Mouse (Mus musculus): ENCODE measurements around the gene Kif4.

Gene Kif4

GRCm38 (mm10) chrX:100625546-100625801 is at the start of gene Kif4:
Gene Kif4, plus strand, starts transcription at chrX:100625737.
- no peak for DNase-seq (ENCODE audit: low spot score in 2 of 2)

GRCm38 (mm10) chrX:100594791-100595190 is 30.7 kb upstream of the Kif4 start, which contains the start of gene P2ry4:
Gene P2ry4, minus strand, starts transcription at chrX:100594869.
- DNase-seq (ENCODE audit: low spot score in 2 of 2), result no peak

GRCm38 (mm10) chrX:100597439-100597838 is 28.1 kb upstream of the Kif4 start:
- peak in 1 of 2 experiments; percentile 52 for DNase-seq (ENCODE audit: low spot score in 2 of 2)

- DNase-seq (ENCODE audit: low spot score in 2 of 2), result peak; percentile 30 to 34
Measured at GRCm38 (mm10) chrX:100599755-100600154, 25.8 kb upstream of the Kif4 start.

- DNase-seq (ENCODE audit: low spot score in 2 of 2), result no peak
Measured at GRCm38 (mm10) chrX:100605314-100605713, 20.2 kb upstream of the Kif4 start, which contains the start of gene Arr3. Gene Arr3, plus strand, starts transcription at chrX:100605497.

- no peak for DNase-seq (ENCODE audit: low spot score in 2 of 2)
Measured at GRCm38 (mm10) chrX:100618488-100618887, 7.0 kb upstream of the Kif4 start.

- DNase-seq (ENCODE audit: low spot score in 2 of 2), result no peak
Measured at GRCm38 (mm10) chrX:100621366-100621765, 4.2 kb upstream of the Kif4 start.

- no peak for DNase-seq (ENCODE audit: low spot score in 2 of 2)
Measured at GRCm38 (mm10) chrX:100624242-100624641, 1.3 kb upstream of the Kif4 start.

- no peak for DNase-seq (ENCODE audit: low spot score in 2 of 2)
Measured at GRCm38 (mm10) chrX:100625146-100625545, 391 bp upstream of the Kif4 start.

GRCm38 (mm10) chrX:100625802-100626793 is 561 bp downstream of the Kif4 start, which contains the start of gene Pdzd11:
Gene Pdzd11, minus strand, starts transcription at chrX:100626568.
- peak; percentile 75 to 85 for DNase-seq (ENCODE audit: low spot score in 2 of 2)

- no peak for DNase-seq (ENCODE audit: low spot score in 2 of 2)
Measured at GRCm38 (mm10) chrX:100629076-100629475, 3.5 kb downstream of the Kif4 start.

- no peak for DNase-seq (ENCODE audit: low spot score in 2 of 2)
Measured at GRCm38 (mm10) chrX:100638477-100638876, 12.9 kb downstream of the Kif4 start.

- DNase-seq (ENCODE audit: low spot score in 2 of 2), result no peak
Measured at GRCm38 (mm10) chrX:100652848-100653247, 27.3 kb downstream of the Kif4 start.

- no peak for DNase-seq (ENCODE audit: low spot score in 2 of 2)
Measured at GRCm38 (mm10) chrX:100664825-100665224, 39.3 kb downstream of the Kif4 start.

GRCm38 (mm10) chrX:100678204-100678603 is 52.7 kb downstream of the Kif4 start:
- no peak for DNase-seq (ENCODE audit: low spot score in 2 of 2)

GRCm38 (mm10) chrX:100686527-100686926 is 61.0 kb downstream of the Kif4 start:
- DNase-seq (ENCODE audit: low spot score in 2 of 2), result no peak

- no peak for DNase-seq (ENCODE audit: low spot score in 2 of 2)
Measured at GRCm38 (mm10) chrX:100687360-100688032, 62.0 kb downstream of the Kif4 start.

- DNase-seq (ENCODE audit: low spot score in 2 of 2), result no peak
Measured at GRCm38 (mm10) chrX:100688033-100688370, 62.5 kb downstream of the Kif4 start.

GRCm38 (mm10) chrX:100696776-100697175 is 71.2 kb downstream of the Kif4 start:
- DNase-seq (ENCODE audit: low spot score in 2 of 2), result no peak

- no peak for DNase-seq (ENCODE audit: low spot score in 2 of 2)
Measured at GRCm38 (mm10) chrX:100708032-100708431, 82.5 kb downstream of the Kif4 start.

GRCm38 (mm10) chrX:100716173-100716572 is 90.6 kb downstream of the Kif4 start:
- no peak for DNase-seq (ENCODE audit: low spot score in 2 of 2)

GRCm38 (mm10) chrX:100728947-100729346 is 103.4 kb downstream of the Kif4 start:
- peak in 1 of 2 experiments; percentile 24 for DNase-seq (ENCODE audit: low spot score in 2 of 2)

GRCm38 (mm10) chrX:100729665-100730188 is 104.2 kb downstream of the Kif4 start, which contains the start of gene Gdpd2:
Gene Gdpd2, plus strand, starts transcription at chrX:100729873.
- DNase-seq (ENCODE audit: low spot score in 2 of 2), result peak in 1 of 2 experiments; percentile 24

All from left cerebral cortex, adult 9 months (tissue).